Mouse (Mus musculus) CD4-positive, CD25-positive, alpha-beta regulatory T cell, adult 4 months (primary cell): ENCODE measurements at regions not wholly inside any gene's neighbourhood (a gene's known extent, or its start where the extent isn't known, plus 50 kb on each side); places are given as distances from the start of the nearest gene placed in this dataset.
A peak's percentile ranks its signal among the peaks of the same experiment; 100 is the strongest.

Source experiments
- ATAC-seq: one replicate; pipeline ENCODE4 v1.8.0; 2017

DNA sequence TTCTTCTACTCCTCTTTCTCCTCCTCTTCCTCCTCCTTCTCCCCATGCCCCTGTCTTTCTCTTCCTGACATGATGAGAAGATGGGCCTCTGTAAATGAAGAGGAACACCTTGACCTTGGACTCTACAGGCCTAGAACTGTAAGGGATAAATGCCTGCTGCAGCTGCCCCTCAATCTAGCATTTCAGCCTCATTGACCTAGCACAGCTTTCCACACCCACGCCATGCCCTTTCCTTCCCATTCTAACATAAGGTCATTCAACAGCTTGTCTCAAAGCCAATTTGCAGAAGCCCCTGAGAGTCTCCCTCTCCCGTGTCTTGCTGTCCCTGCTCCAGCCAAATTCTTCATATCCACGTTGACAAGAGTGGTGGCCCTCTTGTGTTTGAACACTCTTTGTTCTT is 63.8 kb upstream of the Dscam start:
- ATAC-seq, result no peak

DNA sequence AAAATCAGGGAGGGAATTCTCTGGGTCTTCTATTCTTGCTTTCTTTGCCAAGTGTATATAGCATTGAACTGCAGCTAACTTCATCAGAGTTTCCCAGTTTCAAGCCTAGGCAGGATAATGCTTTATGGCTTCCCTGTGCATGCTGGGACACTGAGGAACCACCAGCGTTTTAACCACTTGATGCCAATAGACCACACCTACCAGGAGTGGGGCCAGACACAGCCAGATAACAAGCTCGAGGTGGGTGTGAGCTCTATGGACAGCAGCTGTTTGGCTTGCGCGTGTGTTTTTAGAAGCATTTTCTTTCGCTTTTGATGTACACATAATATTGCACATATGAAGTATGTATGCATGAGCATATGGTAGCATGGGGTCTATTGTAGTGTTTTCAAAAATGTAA is 69.1 kb upstream of the Dscam start:
- no peak for ATAC-seq

DNA sequence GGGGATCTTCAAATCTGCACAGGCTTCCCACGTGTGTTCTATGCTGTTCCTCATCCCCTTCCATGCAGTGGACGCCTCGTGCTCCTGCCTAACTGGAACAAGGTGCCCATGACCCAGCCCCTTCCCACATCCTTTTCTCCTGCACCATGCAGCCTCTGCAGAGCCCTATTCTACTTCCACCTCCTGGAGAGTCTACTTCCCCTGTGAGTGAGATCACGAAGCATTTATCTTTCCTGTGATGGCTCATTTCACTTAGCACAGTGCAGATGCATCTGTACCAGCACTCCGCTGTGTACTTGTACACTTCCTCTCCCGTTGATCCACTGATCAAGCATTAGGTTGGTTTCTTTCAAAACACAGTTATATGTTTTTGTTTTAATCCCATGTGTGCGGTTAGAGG is 69.5 kb upstream of the Dscam start:
- no peak for ATAC-seq

DNA sequence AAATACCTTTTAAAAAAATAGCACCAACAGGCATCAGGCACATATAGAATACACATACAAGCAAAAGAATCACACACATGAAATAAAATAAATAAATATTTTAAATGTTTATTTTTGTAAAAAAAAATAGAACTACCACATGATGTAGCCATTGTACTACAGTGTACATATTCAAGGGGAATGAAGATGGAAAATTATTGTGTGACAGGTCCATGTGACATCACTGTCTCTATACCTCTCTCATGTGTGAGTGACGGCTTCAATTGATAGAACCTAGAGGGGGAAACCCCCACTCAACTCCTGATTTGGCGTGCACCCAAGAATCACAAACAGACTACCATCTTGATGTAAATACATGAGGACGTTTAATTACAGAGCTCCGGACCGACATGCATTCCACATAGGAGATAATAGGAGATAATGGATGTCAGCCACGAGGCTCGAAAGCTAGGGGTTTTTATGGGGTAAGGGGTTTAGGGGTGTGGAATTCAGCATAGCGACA is 70.4 kb upstream of the Dscam start:
- ATAC-seq, result no peak

DNA sequence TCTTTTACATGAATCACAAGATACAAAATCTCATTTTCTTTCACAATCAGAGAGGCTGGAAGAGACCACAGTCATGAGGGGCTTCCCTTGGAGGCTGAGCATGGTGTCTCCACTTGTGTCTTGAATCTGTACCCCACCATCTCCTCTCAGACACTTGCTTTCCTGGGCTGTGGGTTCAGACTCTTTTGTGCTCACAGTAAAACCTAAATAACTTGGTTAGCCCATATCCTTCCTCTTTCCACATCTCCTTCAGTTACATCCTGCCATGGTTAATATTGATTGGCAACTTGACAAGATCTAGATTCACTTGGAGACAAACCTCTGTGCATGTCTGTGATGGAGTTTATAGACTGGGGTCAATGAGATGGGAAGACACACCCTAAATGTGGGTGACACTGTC is 71.1 kb upstream of the Dscam start:
- ATAC-seq, result no peak

DNA sequence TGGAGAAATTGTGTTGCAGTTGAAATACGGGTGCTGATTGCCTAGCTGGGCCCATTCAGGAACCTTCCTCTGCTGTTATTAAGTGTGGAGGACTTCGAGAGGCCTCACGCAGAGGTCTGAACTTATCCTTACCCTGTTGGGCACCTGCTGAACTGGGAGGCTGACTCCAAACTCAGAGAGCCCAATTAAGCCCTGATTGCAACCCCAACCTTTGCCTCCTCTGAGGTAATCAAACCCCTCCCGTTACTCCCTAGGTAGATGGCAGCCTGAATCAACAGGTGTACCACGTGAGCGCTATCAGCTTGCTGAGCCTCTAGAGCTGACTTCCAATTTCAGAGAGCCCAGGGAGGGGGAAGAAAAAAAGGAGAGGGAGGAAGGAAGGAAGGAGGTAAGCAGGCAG is 79.9 kb upstream of the Dscam start:
- no peak for ATAC-seq

DNA sequence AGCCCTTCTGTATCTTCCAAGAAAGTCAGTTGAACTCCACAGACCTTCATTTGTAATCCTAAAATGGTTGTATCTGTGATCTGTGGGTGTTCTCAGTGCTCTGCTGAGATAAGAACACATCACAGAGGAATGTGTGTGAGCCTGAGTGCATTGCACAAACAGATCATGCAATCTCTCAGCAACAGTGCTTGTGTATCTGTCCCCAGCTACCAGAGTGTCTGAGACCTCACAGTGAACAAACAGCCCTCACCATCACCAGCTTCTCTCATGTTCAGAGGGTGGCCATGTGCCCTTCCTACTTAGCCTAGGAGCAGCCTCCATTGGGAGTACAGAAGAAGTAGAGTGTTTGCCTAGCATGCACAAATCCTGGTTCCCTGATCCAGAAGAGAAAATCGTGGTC is 82.0 kb upstream of the Dscam start:
- ATAC-seq, result no peak

DNA sequence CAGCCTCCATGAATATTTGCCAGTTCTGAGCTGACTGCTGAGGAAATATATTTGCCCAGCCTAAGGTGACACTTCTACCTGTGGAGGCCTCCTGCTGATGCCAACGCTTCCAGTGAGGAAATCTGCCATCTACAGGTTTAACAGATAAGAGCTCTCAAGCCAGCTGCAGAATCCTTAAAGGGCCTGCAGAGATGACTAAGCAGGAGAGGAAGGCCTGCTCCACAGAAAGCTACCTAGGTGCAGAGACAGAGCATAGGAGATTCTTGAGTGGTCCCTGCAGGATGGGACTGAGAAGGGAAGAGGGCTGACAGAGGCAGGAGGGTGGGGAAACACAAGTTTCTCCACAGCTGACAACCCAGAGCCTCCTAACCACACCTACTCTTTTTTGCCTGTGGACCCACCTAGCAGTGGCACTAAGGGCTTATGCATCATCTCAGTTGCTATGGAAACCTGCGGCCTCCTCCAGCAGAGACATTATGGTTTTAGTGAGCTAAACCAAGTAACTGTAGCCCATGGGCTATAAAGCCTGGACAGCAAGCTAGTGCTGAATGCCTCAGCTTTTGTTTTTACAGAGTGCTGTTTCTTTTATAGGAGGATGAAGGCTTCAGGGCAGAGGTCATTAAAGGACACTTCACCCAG is 82.6 kb upstream of the Dscam start:
- no peak for ATAC-seq

DNA sequence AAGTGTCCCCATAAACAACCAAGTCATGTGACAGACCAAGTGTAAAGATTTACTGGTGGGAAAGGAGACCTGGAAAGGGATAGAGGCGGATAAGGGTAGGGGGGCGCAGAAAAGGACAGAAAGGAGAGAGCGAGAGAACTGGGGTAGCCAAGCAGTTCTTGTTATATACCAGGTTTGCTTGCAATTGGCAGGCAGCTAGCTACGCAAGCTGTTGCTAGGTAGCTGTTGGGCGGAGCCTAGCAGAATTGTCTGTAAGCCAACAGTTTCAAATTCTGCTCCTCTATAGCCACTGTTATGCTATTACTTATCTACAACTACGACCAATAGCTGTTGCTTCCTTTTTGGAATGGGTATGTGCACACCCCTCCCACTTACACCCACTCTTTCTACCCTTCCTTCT is 88.3 kb upstream of the Dscam start:
- ATAC-seq, result no peak

DNA sequence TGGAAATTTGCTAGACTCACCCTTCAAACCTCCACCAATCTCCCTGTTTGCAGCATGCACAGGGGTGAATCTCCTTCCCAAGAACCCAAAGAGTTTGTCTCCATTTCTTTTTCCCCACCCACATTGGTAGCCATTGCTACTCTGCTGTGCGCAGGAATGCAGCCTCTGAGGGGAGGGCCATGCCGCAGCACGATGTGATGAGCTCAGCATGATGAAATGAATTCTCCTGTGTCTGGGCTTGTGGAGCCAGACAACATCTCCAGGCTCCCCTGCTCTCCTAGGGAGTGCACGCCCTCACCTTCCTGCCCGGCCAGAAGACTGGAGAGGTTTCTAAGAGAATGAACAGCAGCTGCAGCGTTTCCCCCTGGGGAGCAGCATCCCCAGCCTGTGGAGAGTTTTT is 92.9 kb upstream of the Dscam start:
- no peak for ATAC-seq

DNA sequence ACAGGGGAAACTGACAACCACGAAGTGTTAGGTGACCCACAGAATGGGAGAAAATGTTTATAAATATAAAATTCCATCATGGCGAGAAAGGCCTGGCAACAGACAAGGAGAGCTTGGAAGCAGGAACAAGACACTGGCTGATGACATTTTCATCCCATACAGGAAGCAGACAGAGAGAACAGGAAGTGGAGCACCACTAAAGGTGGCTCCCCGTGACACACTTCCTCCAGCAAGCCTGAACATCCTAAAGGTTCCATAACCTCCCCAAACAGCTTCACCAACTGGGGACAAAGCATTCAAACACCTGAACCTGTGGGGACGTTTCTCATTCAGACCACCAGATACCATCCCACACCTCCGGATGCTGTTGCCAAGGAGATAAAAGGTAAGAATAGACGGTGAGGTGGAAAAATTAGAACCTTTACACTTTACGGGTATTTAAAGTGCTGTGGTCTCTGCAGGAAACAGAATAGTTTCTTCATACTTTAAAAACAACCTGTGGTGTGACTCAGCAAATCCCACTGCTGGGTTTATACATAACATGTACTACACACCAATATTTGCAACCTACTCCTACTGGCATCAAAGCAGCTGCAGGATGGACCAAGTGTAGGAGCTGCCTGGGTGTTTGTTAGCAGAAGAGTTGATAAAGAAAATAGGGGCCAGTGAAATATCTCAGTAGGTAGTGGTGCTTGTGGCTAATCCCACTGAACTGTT is 86.0 kb upstream of the Bace2 start:
- peak; percentile 41 for ATAC-seq

DNA sequence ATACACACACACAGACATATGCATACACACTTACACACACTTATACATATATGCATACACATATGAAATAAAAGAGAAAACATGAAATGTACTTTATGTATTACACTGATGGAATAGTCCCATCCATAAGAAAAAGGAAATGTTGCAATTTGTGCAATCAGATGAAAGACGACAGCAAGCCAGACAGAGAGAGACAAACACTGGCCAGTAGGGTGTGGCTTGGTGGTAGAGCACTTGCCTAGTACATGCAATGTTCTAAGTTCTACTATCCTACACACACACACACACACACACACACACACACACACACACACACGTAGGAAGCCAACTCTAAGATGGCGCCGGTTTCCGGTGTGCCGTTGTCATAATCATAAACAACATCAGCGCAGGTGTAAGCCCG is 85.3 kb upstream of the Bace2 start:
- peak; percentile 3 for ATAC-seq

DNA sequence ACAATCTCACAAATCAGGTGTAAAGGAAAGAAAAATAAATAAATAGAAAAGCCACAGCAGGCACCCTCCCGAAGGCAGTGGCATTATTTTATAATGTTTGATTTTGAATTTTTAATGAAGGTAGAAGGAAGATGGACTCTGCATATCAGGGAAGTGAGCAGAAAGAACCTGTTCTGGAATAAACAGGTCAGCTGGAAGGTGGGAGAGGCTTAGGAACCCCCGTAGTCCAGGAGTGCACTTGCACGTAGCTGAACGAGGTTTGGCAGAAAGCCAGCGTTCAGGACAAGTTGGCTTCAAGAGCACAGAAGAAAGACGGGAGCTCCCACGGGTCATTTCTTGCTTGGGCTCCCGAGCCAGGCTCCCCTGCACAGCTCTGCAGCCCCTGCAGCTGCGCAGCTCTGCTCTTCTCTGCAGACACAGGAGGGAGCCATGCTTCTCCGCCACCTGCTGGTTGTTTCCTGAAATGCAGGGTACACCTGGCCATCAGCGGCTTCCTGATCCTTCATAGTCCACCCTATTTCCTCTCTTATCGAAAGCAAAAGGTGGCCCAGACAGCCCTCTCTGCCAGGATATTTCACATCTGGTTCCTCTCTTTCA is 84.4 kb upstream of the Bace2 start:
- ATAC-seq, result peak; percentile 90

DNA sequence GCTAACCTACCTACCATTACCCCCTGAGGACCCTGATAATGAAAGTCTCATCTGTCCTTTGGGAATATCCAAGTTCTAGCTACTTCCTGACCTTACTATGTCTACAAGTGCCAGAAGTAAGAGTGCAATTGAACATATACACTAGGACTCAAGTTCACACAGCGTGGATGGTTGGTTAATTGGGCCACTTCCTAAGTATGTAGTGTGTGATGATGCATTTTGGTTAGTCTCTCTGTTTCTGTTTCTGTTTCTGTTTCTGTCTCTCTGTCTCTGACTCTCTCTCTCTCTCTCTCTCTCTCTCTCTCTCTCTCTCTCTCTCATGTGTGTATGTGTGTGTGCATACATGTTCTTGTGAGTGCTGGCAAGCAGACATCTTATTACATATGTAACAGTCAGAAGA is 77.6 kb upstream of the Bace2 start:
- peak; percentile 68 for ATAC-seq

DNA sequence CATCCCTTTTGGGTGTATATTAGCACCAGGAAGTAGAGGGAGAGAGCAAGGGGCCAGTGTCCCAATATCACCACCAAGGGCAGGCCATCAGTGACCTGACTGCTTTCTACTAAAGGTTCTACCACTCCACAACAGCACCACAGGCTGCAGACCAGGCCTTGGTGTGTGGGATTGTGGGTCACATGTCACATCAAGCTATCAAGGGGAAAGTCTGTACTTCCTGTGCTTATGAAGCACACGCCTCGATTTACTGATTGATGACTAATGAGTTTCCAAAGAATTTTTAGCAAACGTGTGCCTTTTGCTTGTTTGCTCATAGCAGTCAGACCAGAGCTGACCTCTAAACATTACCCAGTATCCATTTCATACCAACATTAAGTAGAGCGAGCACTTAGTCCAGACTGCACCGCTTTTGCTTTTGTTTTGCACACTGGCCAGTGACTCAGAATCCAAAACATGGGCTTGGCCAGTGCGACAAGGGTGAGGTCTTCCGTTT is 74.9 kb upstream of the Bace2 start:
- peak; percentile 77 for ATAC-seq

DNA sequence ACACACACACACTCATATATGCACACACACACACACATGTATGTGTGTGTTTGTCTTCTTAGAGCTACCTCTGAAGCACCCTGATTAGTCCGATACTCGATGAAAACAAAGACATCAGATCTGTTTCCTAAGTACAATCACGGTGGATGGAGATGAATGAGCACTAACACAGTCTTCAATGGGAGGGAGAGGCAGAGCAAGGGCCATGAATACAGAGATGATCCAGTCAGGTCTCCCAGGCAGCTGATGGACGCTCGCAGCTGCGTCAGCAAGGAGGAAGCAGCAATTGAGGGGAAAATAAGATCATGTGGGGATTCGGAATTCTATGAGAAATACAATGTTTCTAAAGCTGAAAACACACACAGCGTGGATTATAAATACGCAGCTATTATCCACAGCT is 73.6 kb upstream of the Bace2 start:
- no peak for ATAC-seq

DNA sequence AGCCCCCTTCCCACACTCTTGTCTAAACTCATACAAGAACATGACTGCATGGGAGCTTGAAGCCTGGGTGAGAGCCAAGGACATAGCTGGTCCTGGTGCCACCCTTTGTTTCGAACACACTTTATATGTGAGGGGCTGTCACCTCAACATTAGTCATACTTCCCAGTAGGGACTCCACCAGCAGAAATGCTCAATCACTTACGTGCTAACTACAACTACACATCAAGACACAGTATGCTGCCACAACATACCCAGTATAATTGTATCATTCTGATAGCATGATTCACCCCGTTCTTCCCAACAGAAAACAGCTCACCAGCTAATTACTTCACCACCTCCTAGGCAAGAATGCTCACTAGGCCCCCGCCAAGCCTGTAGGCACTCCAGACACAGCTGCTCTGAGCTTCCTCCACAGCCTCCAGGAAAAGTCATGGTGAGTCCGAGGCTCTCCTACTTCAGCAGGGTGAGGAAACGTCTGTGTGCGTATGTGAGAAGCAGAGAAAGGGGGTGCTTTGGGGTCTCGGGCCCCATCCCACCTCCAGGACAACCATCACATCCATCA is 70.6 kb upstream of the Bace2 start:
- no peak for ATAC-seq

DNA sequence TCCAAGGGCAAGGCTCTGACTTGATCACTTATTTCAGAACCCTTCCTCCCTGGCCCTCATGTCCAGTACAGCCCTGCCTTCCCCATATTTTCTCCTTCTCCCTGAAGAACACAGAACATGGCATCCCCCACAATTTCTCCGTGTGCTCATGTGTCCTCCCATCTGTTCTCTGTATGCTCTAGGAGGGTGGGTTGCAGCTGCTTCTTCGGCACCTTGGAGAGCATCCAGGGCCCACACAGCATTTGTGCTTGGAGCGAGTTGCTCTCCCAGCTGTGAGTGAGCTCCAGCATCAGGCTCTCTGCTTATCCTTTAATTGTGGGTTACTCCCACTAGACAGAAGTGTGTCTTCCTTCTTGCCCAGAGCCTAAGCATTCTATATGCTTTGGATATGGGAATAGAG is 69.8 kb upstream of the Bace2 start:
- no peak for ATAC-seq

DNA sequence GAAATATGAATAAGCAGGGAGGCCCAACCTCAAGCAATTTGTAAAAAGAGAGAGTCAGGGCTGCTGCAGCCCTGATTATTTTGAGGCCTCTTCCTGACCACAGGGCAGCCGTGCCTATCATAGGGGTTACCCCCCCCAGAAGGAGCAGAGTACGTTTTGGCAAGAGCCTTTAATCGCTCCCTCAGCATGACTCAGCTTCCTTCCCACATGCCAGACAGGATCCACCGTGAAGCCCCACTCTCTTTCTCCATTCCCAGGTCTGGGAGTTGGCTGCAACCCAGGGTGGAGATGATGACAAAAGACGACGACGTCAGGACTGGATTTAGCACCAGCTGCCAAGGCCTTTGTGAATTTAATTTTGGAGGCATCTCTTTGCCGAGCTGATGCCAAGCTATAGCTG is 67.9 kb upstream of the Bace2 start:
- ATAC-seq, result no peak

DNA sequence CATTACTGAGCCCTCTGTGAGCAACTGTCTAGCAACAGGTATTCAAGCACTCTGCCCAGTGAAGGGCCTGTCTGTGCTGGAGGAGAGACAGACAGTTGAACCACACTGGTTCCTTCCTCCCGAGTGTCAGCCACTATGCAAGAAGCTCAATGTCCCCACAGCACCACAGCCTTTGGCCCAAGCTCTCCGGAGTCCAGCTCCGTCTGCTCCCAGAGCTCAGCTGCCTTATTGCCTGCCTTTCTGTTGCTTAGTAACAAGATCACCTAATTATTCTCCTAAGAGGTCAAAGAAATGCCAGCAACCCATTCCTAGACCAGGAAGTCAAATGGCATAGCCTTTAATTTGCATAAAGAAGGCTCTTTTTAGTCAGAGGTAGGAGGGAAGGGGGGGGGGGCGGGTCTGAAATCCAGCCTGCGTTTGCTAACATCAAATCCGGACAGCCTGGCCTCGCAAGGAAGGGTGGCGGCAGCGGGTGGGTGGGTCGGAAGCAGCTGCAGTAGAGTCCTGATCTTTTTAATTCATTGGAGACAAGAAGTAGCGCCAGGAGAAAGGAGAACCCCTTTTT is 64.0 kb upstream of the Bace2 start:
- no peak for ATAC-seq

DNA sequence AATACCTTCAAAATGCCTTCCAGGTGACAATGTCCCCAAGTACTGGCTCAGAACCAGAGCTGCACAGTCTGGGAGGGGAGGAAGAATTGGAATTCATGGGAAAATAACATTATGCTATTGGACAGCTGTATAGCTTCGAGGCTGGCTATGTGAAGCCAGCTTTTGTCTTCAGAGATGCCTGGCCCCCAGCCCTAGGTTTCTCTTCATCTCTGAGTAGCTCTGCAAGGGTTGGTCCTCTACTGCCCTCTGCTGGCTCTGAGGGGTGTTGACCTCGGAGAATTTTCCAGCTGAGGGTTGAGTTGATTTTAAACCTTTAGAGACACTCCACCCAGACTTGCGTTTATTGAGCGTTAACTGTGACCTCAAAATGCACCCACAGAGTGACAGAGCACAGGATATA is 63.3 kb upstream of the Bace2 start:
- ATAC-seq, result peak; percentile 93

DNA sequence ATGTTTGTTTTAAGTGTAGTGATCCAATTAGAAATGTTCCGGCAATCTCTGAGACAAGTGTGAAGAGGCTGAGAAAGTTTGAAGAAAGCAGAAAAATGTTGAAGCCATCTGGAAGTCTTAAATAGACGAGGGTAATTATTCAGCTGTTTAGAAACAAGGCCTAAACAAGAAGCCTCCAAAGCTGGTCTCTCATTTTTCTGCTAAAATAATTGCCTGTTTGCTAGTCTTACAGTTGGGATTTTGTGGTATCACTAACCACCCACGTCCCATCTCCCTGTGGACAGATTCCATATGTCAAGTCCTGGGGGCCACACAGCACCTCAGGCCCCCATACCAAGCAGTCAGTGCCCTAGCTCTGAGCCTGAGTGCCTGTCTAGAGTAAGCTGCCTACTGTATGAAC is 59.4 kb upstream of the Bace2 start:
- no peak for ATAC-seq

DNA sequence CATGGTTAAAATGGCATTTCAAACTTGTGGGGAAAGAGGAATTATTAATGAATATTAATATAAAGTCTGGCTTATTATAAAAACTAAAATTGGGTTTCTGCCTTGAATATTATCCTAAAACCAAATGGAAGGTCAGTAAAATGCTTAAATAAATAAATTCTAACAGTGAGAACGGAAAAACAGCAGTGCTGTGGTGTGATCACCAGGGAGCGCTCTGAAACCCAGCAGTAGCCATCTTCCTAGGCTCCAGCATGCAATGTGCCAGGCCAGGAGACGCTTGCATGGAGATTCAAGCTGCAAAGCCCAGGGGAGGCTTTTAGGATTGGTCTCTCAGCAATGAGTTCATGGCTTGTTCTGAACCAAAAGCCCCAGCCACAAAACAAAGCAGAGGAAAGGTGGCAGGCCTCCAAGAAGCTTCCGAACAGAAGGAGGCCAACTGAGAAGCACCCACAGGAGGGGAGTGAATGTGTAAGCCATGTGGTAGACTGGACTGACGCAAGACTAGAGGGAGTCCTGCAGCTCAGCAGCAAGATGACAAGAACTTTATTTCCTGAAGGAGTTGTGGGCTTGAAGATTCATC is 52.3 kb upstream of the Bace2 start:
- ATAC-seq, result no peak
